Mouse (Mus musculus) splenic B cell, adult 2 months (primary cell): ENCODE results near the gene Stk26.
A peak's percentile ranks its signal among the peaks of the same experiment; 100 is the strongest.

ENCODE experiments used
- DNase-seq: peaks from one replicate; pipeline ENCODE4 v3.0.0-alpha.2; 2011; ENCODE audit warnings: low read depth, low spot score
- H3K27me3 ChIP-seq: 2 replicates; pipeline ENCODE4 v1.6.1; 2012; ENCODE audit warnings: mild to moderate bottlenecking, low read length, moderate library complexity, mixed read lengths; ENCODE audit not compliant: control insufficient read depth, poor library complexity, insufficient read depth, severe bottlenecking
- H3K36me3 ChIP-seq: 2 replicates; pipeline ENCODE4 v1.6.1; 2012; ENCODE audit warnings: mild to moderate bottlenecking, low read length, moderate library complexity, mixed read lengths; ENCODE audit not compliant: control insufficient read depth, poor library complexity, insufficient read depth, severe bottlenecking

Gene Stk26

DNA sequence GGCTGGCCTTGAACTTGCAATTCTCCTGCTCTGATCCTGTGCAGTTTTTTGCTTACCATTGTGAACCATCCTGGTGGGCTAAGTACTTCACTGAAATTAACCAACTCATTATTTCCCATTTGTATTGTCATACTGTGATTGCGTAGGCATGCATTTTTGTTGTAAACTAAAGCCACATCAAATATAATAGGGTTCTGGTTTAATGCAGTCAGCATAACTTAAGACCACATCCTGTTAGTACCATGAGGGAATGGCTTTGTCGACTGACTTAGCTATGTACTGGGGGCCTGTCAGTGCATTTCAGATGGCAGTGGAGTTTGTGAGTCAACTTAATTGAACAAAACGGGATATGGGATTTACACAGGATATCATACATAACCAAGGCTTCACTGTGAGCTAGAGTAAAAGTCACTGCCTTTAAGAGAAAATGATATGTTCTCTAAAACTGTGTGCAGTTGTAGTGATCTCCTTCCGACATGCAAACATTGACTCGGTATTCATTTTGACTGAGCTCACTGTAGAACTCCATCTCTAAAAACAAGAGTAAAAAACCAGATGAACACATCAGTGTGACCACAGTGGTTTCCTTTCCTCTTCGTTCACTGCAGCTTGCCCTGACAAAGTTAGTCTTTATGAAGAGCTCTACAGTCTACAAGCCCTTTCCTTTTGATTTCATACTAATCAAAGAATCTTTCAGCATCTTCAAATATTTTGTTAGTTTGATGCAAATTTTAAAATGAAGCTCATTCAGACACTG, 33.6 kb downstream of the Stk26 start:
- no peaks in the 10 kb centered on the region for H3K27me3 ChIP-seq
- DNase-seq, result peak; percentile 11
- H3K36me3 ChIP-seq, result no peaks in the 10 kb centered on the region; the same call in 1 of the 2 replicates

DNA sequence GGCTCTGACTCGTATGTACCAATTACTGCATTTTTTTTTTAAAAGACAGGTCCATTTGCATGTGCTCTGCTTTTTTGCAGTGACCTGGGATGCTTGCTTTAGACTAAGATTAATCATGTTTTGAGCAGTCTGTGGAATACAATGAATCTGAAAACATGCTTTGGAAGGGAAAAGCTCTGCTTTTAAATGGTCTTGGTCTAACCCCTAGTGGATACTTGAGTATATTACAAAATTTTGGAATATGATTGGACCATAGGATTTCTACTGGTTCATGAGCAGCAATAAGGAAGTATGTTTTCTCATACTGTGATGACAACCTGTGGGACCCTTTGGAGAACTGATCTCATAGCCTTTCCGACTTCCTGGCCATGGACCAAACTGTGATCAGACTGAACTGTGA, 47.2 kb downstream of the Stk26 start:
- peak; percentile 1 for DNase-seq
- no peaks in the 10 kb centered on the region for H3K36me3 ChIP-seq
- H3K27me3 ChIP-seq, result no peaks in the 10 kb centered on the region

DNA sequence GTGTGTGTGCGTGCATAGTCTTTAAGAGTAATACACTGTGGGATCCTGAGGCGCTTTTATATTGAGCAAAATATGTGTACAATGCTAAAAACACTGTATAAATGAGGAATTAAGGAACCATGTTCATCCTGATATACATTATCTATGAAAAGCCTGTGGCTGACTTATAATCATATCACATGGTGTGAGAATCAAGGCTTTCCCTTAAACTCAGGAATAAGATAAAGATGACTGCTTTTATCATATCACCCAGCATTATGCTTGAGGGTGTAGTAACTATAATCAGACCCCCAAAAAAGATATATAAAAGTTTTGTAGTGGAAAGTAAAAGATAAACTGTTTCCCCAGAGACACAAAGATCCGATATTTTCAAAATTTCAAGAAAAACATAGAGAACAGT, 62.6 kb downstream of the Stk26 start:
- no peaks in the 10 kb centered on the region for H3K36me3 ChIP-seq
- DNase-seq, result no peak
- no peaks in the 10 kb centered on the region for H3K27me3 ChIP-seq

DNA sequence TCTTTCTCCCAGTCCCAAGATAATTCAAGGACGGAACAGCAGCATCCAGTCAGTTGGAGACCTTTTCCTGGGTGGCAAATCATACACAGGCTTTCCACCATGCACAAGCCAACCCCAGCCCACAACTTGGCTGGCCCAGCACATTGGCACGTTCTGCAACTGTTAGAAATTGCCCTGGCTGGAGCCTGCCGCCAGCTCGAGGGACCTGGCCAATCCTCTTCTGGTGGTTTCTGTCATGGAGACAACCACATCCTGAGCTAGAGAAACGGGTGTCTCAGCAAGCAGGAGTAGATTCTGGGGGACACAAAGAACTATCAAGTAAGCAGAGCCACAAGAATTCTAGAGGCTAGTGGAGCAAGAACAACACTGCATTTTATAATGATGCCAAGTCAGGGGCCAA, 69.1 kb downstream of the Stk26 start:
- Histone ChIP-seq H3K27me3 (no peaks in the 10 kb centered on the region), H3K36me3 (no peaks in the 10 kb centered on the region)
- DNase-seq, result no peak

DNA sequence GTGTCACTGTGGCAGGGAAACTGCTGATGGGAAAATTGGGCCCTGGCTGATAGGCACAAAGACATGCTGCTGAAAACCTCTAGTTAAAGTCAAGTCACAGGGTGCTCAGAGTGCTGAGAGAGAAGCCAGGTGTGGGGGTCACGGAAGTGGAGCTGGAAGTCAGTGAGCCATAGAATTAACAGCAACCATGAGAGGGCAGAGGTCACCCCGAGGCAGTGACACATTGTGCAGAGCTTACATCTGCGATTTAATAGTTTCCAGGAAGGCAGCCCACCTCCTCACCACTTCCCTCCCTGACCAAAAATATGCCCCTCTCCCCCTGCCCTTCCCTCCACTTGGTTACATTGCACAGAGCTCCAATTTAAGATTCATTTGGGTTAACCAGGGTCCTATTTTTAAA, 76.5 kb downstream of the Stk26 start:
- no peaks in the 10 kb centered on the region for H3K36me3 ChIP-seq
- H3K27me3 ChIP-seq, result no peaks in the 10 kb centered on the region
- no peak for DNase-seq

DNA sequence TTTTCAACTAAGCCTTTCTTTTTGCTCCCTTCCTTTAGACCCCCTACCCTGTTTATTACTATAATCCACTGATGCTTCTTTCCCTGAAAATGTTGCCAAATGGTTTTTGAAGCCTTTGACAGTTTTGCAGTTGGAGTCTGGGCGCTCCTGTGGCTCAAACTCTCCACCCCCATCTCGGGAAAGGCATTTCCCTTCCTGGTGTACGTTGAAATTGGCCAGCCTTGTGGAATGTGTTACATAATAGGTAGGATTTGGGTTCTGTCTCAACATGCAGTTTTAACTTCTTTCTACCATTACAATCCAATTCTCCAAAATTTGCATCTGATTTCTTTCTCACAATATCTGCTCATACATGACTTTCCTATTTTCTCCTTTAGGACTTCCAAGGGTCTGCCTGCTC, 77.9 kb downstream of the Stk26 start:
- no peak for DNase-seq
- H3K36me3 ChIP-seq, result no peaks in the 10 kb centered on the region
- H3K27me3 ChIP-seq, result no peaks in the 10 kb centered on the region

DNA sequence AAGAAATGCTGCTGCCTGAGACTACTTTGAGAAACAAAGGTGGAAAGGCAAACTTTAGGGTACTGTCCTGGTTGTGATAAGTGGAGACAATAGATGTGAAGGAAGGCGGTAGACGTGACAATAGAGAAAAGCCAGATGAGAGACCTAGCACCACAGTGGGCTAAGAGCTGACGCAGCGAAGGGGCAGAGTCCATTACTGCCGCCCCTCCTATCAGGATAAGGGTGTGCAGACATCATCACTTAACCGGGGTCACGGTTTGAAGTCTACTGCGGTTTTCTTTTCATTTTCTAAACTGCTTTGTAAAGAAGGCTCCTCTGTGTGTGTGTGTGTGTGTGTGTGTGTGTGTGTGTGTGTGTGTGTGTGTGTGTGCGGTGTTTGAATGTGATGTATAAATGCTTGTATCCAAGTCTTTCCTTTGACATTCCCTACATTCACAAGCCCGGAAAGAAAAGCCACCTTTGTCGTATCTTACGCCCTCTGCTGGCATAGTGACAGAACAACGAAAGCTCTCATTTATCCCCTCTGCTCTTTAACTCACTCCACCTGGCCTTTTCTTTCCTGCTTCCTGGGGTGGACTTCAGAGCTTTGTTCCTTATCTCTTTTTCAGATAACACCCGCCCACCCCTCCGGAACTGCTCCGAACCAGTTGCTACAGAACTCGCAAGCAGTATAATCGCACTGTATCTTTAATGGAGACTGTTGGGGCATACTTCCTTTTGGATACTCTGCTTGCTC, 84.0 kb downstream of the Stk26 start:
- H3K27me3 ChIP-seq, result no peaks in the 10 kb centered on the region
- peak; percentile 21 for DNase-seq
- no peaks in the 10 kb centered on the region for H3K36me3 ChIP-seq

DNA sequence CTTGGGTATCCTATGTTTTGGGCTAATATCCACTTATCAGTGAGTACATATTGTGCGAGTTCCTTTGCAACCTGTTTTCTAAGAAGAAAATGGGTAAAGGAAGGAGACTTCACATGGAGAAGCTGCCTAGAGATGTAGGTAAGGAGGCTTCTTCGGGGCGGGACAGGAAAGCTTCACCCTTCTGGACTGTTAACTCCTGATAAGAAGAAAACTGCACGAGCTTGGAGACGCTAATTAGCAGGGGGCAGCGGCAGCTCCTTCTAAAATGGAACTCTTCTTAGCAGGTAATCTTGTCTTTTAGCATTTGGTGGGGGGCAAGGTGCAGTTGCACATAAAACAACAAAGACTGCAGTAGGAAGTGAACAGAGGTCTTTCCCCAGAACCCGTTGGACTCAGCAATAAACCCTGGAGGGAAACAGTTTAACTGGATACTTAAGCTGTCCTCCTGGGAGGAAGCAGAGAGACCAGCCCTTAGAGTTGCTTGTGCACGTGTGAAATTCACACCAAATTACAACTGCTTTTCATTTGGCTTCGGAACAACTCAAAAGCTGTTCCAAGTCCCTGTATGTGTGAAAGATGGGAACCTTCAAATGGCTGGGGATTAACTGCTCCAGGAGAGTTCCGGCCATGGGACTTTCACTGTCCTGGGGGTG, 86.2 kb downstream of the Stk26 start:
- Histone ChIP-seq H3K27me3 (no peaks in the 10 kb centered on the region), H3K36me3 (no peaks in the 10 kb centered on the region)
- no peak for DNase-seq

DNA sequence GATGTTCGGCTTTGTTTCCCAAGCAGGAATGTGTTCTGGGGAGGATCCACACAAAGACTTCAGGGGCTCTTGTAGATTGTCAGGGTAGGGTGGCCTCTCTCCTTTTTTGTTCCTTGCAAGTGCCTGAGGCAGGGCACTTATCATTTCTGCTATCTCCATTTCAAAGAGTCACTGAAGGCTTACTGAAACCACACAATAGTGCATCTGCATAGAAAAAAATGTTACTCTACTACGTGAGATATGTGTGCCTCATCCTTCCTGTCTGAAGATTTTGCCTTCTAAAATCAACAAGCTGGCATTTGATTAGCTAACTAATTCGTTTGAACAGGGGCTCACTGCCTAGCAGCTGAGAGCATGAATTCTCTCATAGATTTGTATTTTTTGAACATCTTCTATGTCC, 89.5 kb downstream of the Stk26 start:
- H3K27me3 ChIP-seq, result no peaks in the 10 kb centered on the region
- H3K36me3 ChIP-seq, result no peaks in the 10 kb centered on the region
- DNase-seq, result no peak

DNA sequence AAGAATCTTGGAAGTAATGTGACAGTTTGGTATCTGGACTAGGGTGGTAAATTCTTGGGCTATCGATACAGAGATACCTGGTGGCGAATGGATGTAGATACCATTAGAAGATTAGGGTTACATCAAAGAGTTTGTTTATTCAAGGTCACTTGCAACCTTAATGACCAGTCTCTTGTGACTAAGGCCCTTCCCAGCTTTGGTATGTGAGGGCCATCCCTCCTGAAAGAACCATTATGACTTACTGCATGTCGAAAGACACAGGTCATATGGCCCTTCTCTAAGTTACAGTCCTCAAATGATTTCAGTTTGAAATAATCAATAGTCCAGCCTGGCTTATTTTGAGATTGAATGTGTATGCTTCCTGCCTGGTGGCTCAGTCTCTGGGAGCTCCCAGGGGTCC, 96.3 kb downstream of the Stk26 start:
- no peak for DNase-seq
- Histone ChIP-seq H3K27me3 (no peaks in the 10 kb centered on the region), H3K36me3 (no peaks in the 10 kb centered on the region)

DNA sequence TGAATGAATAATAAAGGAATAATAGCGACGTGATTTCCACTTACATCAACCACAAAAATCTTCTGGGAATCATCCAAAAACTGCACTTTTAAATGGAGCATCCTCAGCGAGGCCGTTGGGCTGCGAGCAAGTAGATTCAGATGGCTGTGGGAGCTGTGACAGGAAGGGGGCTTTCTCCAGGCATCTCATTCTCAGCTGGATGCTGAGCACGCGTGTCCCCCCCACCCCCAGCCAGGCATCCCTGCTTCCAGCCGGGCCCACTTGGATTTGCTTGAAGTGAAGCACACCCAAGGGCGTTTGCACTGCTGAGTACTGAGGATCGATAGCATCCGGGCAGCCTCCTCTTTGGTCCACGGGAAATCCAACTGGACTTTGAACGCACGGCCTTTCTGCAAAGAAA, 101.8 kb downstream of the Stk26 start, which contains the start of gene Frmd7:
Gene Frmd7, minus strand, starts transcription at position 101 of the 400 bp plus-strand sequence.
- no peaks in the 10 kb centered on the region for H3K27me3 ChIP-seq
- no peaks in the 10 kb centered on the region for H3K36me3 ChIP-seq
- no peak for DNase-seq
